Mouse (Mus musculus): ENCODE data around the gene Plod3. TPM values are rescaled to one million over a fixed set of nuclear protein-coding genes. Genes with fewer than 3 reads are reported as not detected.

Plod3 gene
- polyA plus RNA-seq, 1 experiment from 2014 or later: 22.1 TPM

DNA sequence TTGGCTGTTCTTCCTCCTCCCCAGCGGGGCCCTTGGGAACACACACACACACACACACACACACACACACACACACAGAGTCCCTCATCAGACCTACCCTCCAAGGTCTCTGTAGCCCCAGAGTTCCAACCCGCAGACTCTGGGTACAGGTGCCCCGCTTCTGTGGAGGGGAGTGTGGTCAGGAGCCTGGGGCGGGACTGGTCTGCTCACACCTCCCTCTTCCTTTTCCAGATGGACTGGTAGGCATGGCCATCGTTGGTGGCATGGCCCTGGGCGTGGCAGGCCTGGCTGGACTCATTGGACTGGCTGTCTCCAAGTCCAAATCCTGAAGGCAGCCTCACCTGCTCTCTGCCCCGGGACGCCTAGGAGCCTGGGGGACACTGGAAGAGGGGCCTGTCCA lies 21.1 kb upstream of the Plod3 start:
- peak overlapping the region; percentile 60 for H3K4me2 ChIP-seq
- H3K4me3 ChIP-seq: peak overlapping the region; percentile 16; the same call in 1 of the 2 replicates
- peak overlapping the region; percentile 60 for H3K9ac ChIP-seq

GRCm38 (mm10) chr5:136966331-136966730 lies 20.5 kb upstream of the Plod3 start, which contains the start of gene Cldn15:
Gene Cldn15 (plus strand): TSS chr5:136966616.
- peaks cover 51% of the 10 kb centered on the region for H3K4me1 ChIP-seq

More for the DNA sequence above, 21.1 kb upstream of the Plod3 start:
- H3K4me1 ChIP-seq: peaks cover 56% of the 10 kb centered on the region
- peaks cover 44% of the 10 kb centered on the region for H3K36me3 ChIP-seq
- H3K9me3 ChIP-seq (replicated peaks): no peaks in the 10 kb centered on the region
- H3K27ac ChIP-seq: peak overlapping the region; percentile 90
- ATAC-seq: peak; percentile 16
- H3K27me3 ChIP-seq (replicated peaks): no peaks in the 10 kb centered on the region
- 67% methylated on average over 7 of the region's 8 CpGs for WGBS (ENCODE audit: insufficient replicate concordance)

GRCm38 (mm10) chr5:136966861-136967455 lies 19.9 kb upstream of the Plod3 start:
- peaks cover 47% of the 10 kb centered on the region for H3K4me1 ChIP-seq
- H3K9ac ChIP-seq: peak overlapping the region; percentile 60
- no peaks in the 10 kb centered on the region for H3K9me3 ChIP-seq (replicated peaks)
- WGBS (ENCODE audit: insufficient replicate concordance): 81% methylated on average over 4 of the region's 4 CpGs
- peaks cover 44% of the 10 kb centered on the region for H3K36me3 ChIP-seq
- H3K27ac ChIP-seq: peak overlapping the region; percentile 90
- H3K4me3 ChIP-seq: no peak overlapping the region
- H3K4me2 ChIP-seq: no peak overlapping the region
- no peaks in the 10 kb centered on the region for H3K27me3 ChIP-seq (replicated peaks)
- no peak for ATAC-seq

More at GRCm38 (mm10) chr5:136966331-136966730, 20.5 kb upstream of the Plod3 start, which contains the start of gene Cldn15:
- Histone ChIP-seq H3K27ac (peak within 1 kb of the TSS; percentile 90), H3K36me3 (peaks cover 44% of the 10 kb centered on the region), H3K4me2 (peak within 1 kb of the TSS; percentile 60), H3K9ac (peak within 1 kb of the TSS; percentile 60), H3K9me3 (replicated peaks) (no peaks in the 10 kb centered on the region), H3K27me3 (replicated peaks) (no peaks in the 10 kb centered on the region), H3K4me3 (peak within 1 kb of the TSS; percentile 16; the same call in 1 of the 2 replicates)
- WGBS (ENCODE audit: insufficient replicate concordance): 64% methylated on average over 6 of the region's 6 CpGs
- no peak for ATAC-seq

GRCm38 (mm10) chr5:136967592-136967991 lies 19.2 kb upstream of the Plod3 start:
- 0 out of 2 replicates have a peak, but pooled peaks cover 2% of the 10 kb centered on the region for H3K27me3 ChIP-seq (replicated peaks)
- ATAC-seq: no peak
- H3K4me3 ChIP-seq: no peak overlapping the region
- H3K36me3 ChIP-seq: peaks cover 44% of the 10 kb centered on the region
- peaks cover 47% of the 10 kb centered on the region for H3K4me1 ChIP-seq
- H3K9ac ChIP-seq: no peak overlapping the region
- WGBS (ENCODE audit: insufficient replicate concordance): 74% methylated on average over 10 of the region's 10 CpGs
- H3K4me2 ChIP-seq: no peak overlapping the region
- H3K9me3 ChIP-seq (replicated peaks): no peaks in the 10 kb centered on the region
- H3K27ac ChIP-seq: peak overlapping the region; percentile 90; the same call in 1 of the 2 replicates

DNA sequence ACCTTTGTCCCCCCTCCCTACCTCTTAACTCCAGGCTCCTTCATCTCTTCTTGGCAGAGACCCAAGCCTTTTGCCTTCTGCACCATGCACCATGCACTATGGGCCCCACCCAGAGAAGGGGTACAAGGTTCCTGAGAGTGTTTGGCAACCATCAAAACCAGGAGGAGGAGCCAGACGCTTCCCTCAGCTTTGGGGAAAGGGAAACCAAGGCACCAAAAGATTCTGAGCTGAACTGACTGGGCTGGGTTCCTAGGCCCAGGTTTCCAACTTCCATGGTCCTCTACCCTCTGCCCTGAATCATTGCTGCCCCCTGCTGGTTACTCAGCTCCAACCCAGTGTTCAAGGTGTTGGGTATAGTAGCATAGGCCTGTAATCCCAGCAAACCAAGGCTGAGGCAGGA lies 16.1 kb upstream of the Plod3 start:
- H3K27ac ChIP-seq: no peak overlapping the region
- no peaks in the 10 kb centered on the region for H3K9me3 ChIP-seq (replicated peaks)
- H3K4me2 ChIP-seq: no peak overlapping the region
- 35% methylated on average over 1 of the region's 1 CpGs for WGBS (ENCODE audit: insufficient replicate concordance)
- ATAC-seq: peak; percentile 66
- H3K9ac ChIP-seq: no peak overlapping the region
- H3K27me3 ChIP-seq (replicated peaks): peaks cover 2% of the 10 kb centered on the region; the same call in 1 of the 2 replicates
- no peak overlapping the region for H3K4me3 ChIP-seq
- peaks cover 16% of the 10 kb centered on the region for H3K4me1 ChIP-seq
- H3K36me3 ChIP-seq: peaks cover 16% of the 10 kb centered on the region

DNA sequence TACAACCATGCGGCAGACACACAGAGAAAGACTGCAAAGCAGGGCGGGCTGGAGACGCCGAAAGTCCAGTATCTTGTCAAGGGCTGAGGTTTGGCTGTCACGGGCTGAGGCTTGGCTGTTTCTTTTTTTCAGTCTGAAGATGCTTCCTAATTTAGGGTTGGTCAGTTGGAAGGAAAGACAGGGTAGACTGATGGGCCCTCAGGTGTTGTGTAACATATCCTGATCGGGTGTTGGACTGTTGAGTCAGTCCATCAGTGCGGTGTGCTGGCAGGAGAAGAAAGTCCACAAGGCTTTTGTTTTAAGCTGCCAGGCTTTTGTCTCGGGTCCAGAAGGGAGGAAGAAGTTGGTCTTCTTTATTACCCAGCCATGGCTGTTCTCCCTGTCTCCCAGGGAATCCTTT lies 13.1 kb upstream of the Plod3 start:
- no peaks in the 10 kb centered on the region for H3K9me3 ChIP-seq (replicated peaks)
- H3K4me3 ChIP-seq: no peak overlapping the region
- no peak overlapping the region for H3K9ac ChIP-seq
- H3K27me3 ChIP-seq (replicated peaks): peaks cover 2% of the 10 kb centered on the region; the same call in 1 of the 2 replicates
- H3K27ac ChIP-seq: no peak overlapping the region
- 33% methylated on average over 8 of the region's 8 CpGs for WGBS (ENCODE audit: insufficient replicate concordance)
- no peak for ATAC-seq
- H3K4me2 ChIP-seq: no peak overlapping the region
- H3K36me3 ChIP-seq: peaks cover under 1% of the 10 kb centered on the region; the same call in 1 of the 2 replicates
- H3K4me1 ChIP-seq: no peaks in the 10 kb centered on the region; the same call in 1 of the 2 replicates

DNA sequence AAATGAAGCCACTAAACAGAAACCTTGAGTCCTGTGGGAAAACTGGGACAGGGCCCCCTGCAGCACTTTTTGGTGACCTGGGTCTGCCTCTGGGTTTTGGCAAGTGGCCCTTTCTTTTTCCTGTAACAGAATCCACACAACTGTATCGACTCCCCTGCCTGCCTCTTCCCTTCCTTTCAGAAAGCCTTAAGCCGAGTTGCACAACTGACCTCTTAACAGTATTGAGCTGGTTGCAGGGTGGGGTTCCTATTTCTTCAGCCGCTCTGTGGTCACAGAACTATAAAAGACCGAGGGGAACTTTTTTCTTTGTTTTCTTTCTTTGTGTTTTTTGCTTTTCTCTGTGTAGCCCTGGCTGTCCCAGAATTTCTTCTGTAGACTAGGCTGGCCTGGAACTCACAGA lies 9.1 kb upstream of the Plod3 start:
- H3K36me3 ChIP-seq: peaks cover 25% of the 10 kb centered on the region

DNA sequence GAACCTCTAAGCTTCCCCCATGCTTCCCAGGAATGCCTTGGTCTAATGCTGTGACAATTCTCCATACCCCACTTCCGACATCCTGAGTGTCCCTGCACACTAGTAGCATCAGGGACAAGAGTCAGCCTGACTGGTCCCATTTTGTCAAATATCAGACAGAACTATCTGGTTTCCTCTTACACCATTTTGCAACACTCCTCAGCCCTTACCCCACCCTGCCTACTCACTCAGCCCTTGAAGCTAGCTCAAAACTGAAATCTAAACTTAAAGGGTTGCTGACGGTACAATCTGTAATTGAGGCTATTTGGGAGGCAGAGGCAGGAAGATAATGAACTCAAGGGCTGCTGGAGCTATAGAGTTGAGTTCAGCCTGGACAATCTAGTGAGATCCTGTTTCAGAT lies 7.1 kb upstream of the Plod3 start:
- Histone ChIP-seq H3K9me3 (replicated peaks) (no peaks in the 10 kb centered on the region), H3K27me3 (replicated peaks) (no peaks in the 10 kb centered on the region; the same call in 1 of the 2 replicates), H3K4me2 (no peak overlapping the region), H3K36me3 (peaks cover 39% of the 10 kb centered on the region), H3K27ac (no peak overlapping the region), H3K9ac (no peak overlapping the region), H3K4me1 (no peaks in the 10 kb centered on the region), H3K4me3 (no peak overlapping the region)
- 63% methylated on average over 2 of the region's 2 CpGs for whole genome bisulfite sequencing (ENCODE audit: insufficient replicate concordance)
- no peak for ATAC-seq

More for the DNA sequence above, 9.1 kb upstream of the Plod3 start:
- no peaks in the 10 kb centered on the region for H3K9me3 ChIP-seq (replicated peaks)
- no peak overlapping the region for H3K9ac ChIP-seq
- no peaks in the 10 kb centered on the region for H3K4me1 ChIP-seq
- H3K4me2 ChIP-seq: no peak overlapping the region
- no peak for ATAC-seq
- no peak overlapping the region for H3K27ac ChIP-seq
- H3K27me3 ChIP-seq (replicated peaks): no peaks in the 10 kb centered on the region; the same call in 1 of the 2 replicates
- no peak overlapping the region for H3K4me3 ChIP-seq
- 38% methylated on average over 4 of the region's 4 CpGs for WGBS (ENCODE audit: insufficient replicate concordance)

GRCm38 (mm10) chr5:136980974-136981373 lies 5.8 kb upstream of the Plod3 start:
- 72% methylated on average over 8 of the region's 8 CpGs for WGBS (ENCODE audit: insufficient replicate concordance)
- ATAC-seq: no peak
- Histone ChIP-seq H3K4me2 (no peak overlapping the region), H3K9me3 (replicated peaks) (no peaks in the 10 kb centered on the region), H3K4me3 (no peak overlapping the region), H3K36me3 (peaks cover 42% of the 10 kb centered on the region), H3K27me3 (replicated peaks) (no peaks in the 10 kb centered on the region), H3K27ac (no peak overlapping the region), H3K9ac (no peak overlapping the region), H3K4me1 (peaks cover 11% of the 10 kb centered on the region)

DNA sequence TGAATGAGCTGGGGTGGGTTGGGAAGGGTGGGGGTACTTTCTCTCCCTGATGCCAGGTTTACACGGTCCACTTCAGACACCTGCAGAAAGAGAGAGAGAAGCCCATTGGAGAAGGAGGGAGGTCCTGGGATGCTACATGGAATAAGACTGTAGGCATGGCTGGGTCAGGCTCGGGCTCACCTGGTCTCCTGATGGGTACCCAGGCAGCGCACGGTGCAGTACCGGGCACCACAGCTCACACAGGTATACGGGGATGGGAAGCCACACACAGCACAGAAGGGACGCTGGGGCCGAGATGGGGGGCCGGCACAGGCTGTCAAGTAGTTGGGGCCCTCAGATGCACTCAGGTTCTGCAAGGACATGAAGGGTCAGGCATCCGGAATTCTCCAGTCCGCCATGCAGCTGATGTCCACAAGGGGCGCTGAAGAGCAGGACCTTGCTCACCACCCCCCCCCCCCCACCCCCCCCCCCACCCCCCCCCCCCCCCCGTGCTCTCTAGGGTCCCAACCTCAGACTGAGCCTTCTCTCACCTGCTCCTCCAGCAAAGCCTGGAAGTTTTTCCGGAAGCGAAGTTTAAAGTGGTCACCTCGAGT lies 4.4 kb upstream of the Plod3 start:
- no peak overlapping the region for H3K9ac ChIP-seq
- no peak for ATAC-seq
- peaks cover 42% of the 10 kb centered on the region for H3K36me3 ChIP-seq
- no peaks in the 10 kb centered on the region for H3K27me3 ChIP-seq (replicated peaks)
- 61% methylated on average over 14 of the region's 16 CpGs for WGBS (ENCODE audit: insufficient replicate concordance)
- no peak overlapping the region for H3K4me2 ChIP-seq
- no peak overlapping the region for H3K4me3 ChIP-seq
- H3K27ac ChIP-seq: no peak overlapping the region
- H3K4me1 ChIP-seq: peaks cover 15% of the 10 kb centered on the region
- no peaks in the 10 kb centered on the region for H3K9me3 ChIP-seq (replicated peaks)

- H3K36me3 ChIP-seq: peaks cover 50% of the 10 kb centered on the region
- no peak overlapping the region for H3K4me3 ChIP-seq
- 59% methylated on average over 14 of the region's 14 CpGs for WGBS (ENCODE audit: insufficient replicate concordance)
- H3K27me3 ChIP-seq (replicated peaks): no peaks in the 10 kb centered on the region
- no peak overlapping the region for H3K4me2 ChIP-seq
- H3K9ac ChIP-seq: no peak overlapping the region
- H3K4me1 ChIP-seq: peaks cover 27% of the 10 kb centered on the region
- no peaks in the 10 kb centered on the region for H3K9me3 ChIP-seq (replicated peaks)
- no peak overlapping the region for H3K27ac ChIP-seq
- ATAC-seq: no peak
These were observed 2.0 kb upstream of the Plod3 start for GRCm38 (mm10) chr5:136984828-136985227.

GRCm38 (mm10) chr5:136987138-136987933 lies 517 bp downstream of the Plod3 start:
- ATAC-seq: peak; percentile 72
- peaks cover 27% of the 10 kb centered on the region for H3K4me1 ChIP-seq
- H3K27ac ChIP-seq: peak overlapping the region; percentile 95
- 1% methylated on average over 67 of the region's 67 CpGs for WGBS (ENCODE audit: insufficient replicate concordance)
- no peaks in the 10 kb centered on the region for H3K9me3 ChIP-seq (replicated peaks)
- no peaks in the 10 kb centered on the region for H3K27me3 ChIP-seq (replicated peaks)
- H3K36me3 ChIP-seq: peaks cover 54% of the 10 kb centered on the region
- H3K9ac ChIP-seq: peak overlapping the region; percentile 95
- peak overlapping the region; percentile 96 for H3K4me2 ChIP-seq
- H3K4me3 ChIP-seq: peak overlapping the region; percentile 88
